Mouse (Mus musculus) C2C12 (cell line): ENCODE results near the gene Heatr4.

Experiments used
- CTCF ChIP-seq: IDR thresholded peaks from one replicate; pipeline ENCODE4 v1.5.1; 2011; ENCODE audit not compliant: control insufficient read depth, insufficient read depth, insufficient read length
- MYOD1 ChIP-seq: IDR thresholded peaks from one replicate; pipeline ENCODE4 v1.6.1; 2011; ENCODE audit warnings: low read depth; ENCODE audit not compliant: control insufficient read depth, insufficient read length
- MYOG ChIP-seq: IDR thresholded peaks from one replicate; pipeline ENCODE4 v1.6.1; 2011; ENCODE audit not compliant: control insufficient read depth, insufficient read length; ENCODE audit errors: extremely low read depth
- USF1 ChIP-seq: IDR thresholded peaks from one replicate; pipeline ENCODE4 v1.6.1; 2011; ENCODE audit warnings: low read depth, mild to moderate bottlenecking, control low read depth, moderate library complexity

DNA sequence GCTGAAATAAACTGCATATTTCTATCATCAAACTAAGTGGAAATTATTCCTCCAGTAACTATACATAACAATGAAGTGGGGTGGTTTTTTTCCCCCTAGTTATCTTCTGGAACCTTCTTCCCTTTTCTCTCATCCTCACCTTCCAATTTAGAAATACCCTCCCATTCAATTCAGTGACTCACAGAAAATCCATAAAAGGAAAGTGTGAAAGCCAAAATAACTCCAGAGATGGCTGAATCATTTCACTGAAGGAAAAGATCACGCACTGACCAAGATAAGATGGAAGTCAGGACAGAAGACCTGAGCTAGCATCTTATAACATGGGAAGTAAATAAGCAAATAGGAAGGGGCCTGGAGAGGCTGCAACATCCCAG, 61.2 kb downstream of the Heatr4 start:
- no peak for TF ChIP-seq CTCF
- no peak for TF ChIP-seq MYOG
- no peak for TF ChIP-seq MYOD1
- TF ChIP-seq USF1, result no peak
